Mouse (Mus musculus): ENCODE data around the gene Npy4r. TPM values are rescaled to one million over a fixed set of nuclear protein-coding genes. Genes with fewer than 3 reads are reported as not detected.

The Npy4r gene
- total and polyA plus RNA-seq, 3 experiments: not detected

GRCm38 (mm10) chr14:34142915-34143314 lies 9.4 kb downstream of the Npy4r start:
- Histone ChIP-seq H3K27me3 (ENCODE audit: control insufficient read depth in 1 of 2, insufficient read depth in 2 of 2, low read length in 2 of 2) (no peaks in the 10 kb centered on the region; a peak in 1 of 4 replicates), H3K79me2 (ENCODE audit: control insufficient read depth, insufficient read depth, low read length, poor library complexity) (no peaks in the 10 kb centered on the region), H3K9me3 (replicated peaks; ENCODE audit: insufficient read depth, low read length) (no peaks in the 10 kb centered on the region), H3K4me3 (ENCODE audit: control insufficient read depth in 1 of 2, insufficient read depth in 1 of 2, low read depth in 2 of 2, low read length in 2 of 2) (no peak overlapping the region), H3K27ac (ENCODE audit: control insufficient read depth, low read depth, low read length) (no peak overlapping the region), H3K9ac (ENCODE audit: control insufficient read depth, low read depth, low read length, poor library complexity, severe bottlenecking) (no peak overlapping the region), H3K4me1 (ENCODE audit: control insufficient read depth in 1 of 2, insufficient read depth in 2 of 2, low read length in 2 of 2) (no peaks in the 10 kb centered on the region), H3K36me3 (ENCODE audit: control insufficient read depth in 1 of 2, insufficient read depth in 2 of 2, low read length in 2 of 2) (no peaks in the 10 kb centered on the region)
- no peak for DNase-seq (ENCODE audit: low read depth, low spot score)
- TF ChIP-seq KAT2A (conservative IDR thresholded peaks at IDR 0.05; ENCODE audit: low read depth, low read length) (no peak), USF1 (IDR thresholded peaks at IDR 0.05; ENCODE audit: low read depth, low read length) (no peak), ELF1 (IDR thresholded peaks at IDR 0.05; ENCODE audit: low read depth, low read length) (no peak), JUND (IDR thresholded peaks at IDR 0.05; ENCODE audit: low read depth, low read length) (no peak), MEF2A (IDR thresholded peaks at IDR 0.05; ENCODE audit: extremely low read depth, insufficient replicate concordance, low read depth, low read length, poor library complexity, severe bottlenecking) (no peak), GATA1 (IDR thresholded peaks at IDR 0.05; ENCODE audit: low read depth, low read length) (no peak), ZKSCAN1 (IDR thresholded peaks at IDR 0.05; ENCODE audit: low read depth, low read length) (no peak), POLR2AphosphoS2 (IDR thresholded peaks at IDR 0.05; ENCODE audit: low read length) (no peak), POLR2A (IDR thresholded peaks at IDR 0.05; ENCODE audit: control insufficient read depth in 1 of 2, insufficient read depth in 1 of 2, low read depth in 1 of 2, low read length in 2 of 2, poor library complexity in 1 of 2) (no peak), POLR2AphosphoS5 (IDR thresholded peaks at IDR 0.05; ENCODE audit: borderline replicate concordance, low read depth, low read length) (no peak), UBTF (IDR thresholded peaks at IDR 0.05; ENCODE audit: borderline replicate concordance, insufficient read depth, low read depth, low read length) (no peak)

- Histone ChIP-seq H3K79me2 (ENCODE audit: control insufficient read depth, insufficient read depth, low read length, poor library complexity) (no peaks in the 10 kb centered on the region), H3K4me1 (ENCODE audit: control insufficient read depth in 1 of 2, insufficient read depth in 2 of 2, low read length in 2 of 2) (no peaks in the 10 kb centered on the region), H3K9ac (ENCODE audit: control insufficient read depth, low read depth, low read length, poor library complexity, severe bottlenecking) (no peak overlapping the region), H3K9me3 (replicated peaks; ENCODE audit: insufficient read depth, low read length) (no peaks in the 10 kb centered on the region), H3K36me3 (ENCODE audit: control insufficient read depth in 1 of 2, insufficient read depth in 2 of 2, low read length in 2 of 2) (no peaks in the 10 kb centered on the region), H3K27ac (ENCODE audit: control insufficient read depth, low read depth, low read length) (no peak overlapping the region), H3K4me3 (ENCODE audit: control insufficient read depth in 1 of 2, insufficient read depth in 1 of 2, low read depth in 2 of 2, low read length in 2 of 2) (no peak overlapping the region), H3K27me3 (ENCODE audit: control insufficient read depth in 1 of 2, insufficient read depth in 2 of 2, low read length in 2 of 2) (no peaks in the 10 kb centered on the region; a peak in 1 of 4 replicates)
- DNase-seq (ENCODE audit: low read depth, low spot score): no peak
- TF ChIP-seq USF2 (IDR thresholded peaks at IDR 0.05; ENCODE audit: borderline replicate concordance in 1 of 2, insufficient read depth in 1 of 2, low read depth in 1 of 2, low read length in 2 of 2) (no peak), HCFC1 (IDR thresholded peaks at IDR 0.05; ENCODE audit: low read depth, low read length) (no peak), RAD21 (IDR thresholded peaks at IDR 0.05; ENCODE audit: low read depth, low read length) (no peak), TBP (IDR thresholded peaks at IDR 0.05; ENCODE audit: low read depth, low read length) (no peak)
These were observed 10.0 kb downstream of the Npy4r start for GRCm38 (mm10) chr14:34142316-34142715.
